Mouse (Mus musculus) heart, postnatal 10 days (tissue): ENCODE measurements around the gene Rag1. TPM values are rescaled to one million over a fixed set of nuclear protein-coding genes. Genes with fewer than 3 reads are reported as not detected.

Experiments
- DNase-seq, 2 experiments: peaks; one replicate each; pipeline ENCODE4 v3.0.0; 2021
- intact Hi-C: fragments of 180-260 bp; cut with DNase I; formaldehyde crosslinking; loops from one replicate; pipeline ENCODE4 v1.15.1; 2025
- total RNA-seq, 2 experiments: library from RNA; stranded (reverse); gene quantifications; 2 replicates each; pipeline ENCODE4 v1.2.3; 2021

Gene Rag1
- total RNA-seq = 1 to 10 TPM in 1 of 2 experiments, under 1 TPM in 1; 0.94 to 2.4 TPM

DNA sequence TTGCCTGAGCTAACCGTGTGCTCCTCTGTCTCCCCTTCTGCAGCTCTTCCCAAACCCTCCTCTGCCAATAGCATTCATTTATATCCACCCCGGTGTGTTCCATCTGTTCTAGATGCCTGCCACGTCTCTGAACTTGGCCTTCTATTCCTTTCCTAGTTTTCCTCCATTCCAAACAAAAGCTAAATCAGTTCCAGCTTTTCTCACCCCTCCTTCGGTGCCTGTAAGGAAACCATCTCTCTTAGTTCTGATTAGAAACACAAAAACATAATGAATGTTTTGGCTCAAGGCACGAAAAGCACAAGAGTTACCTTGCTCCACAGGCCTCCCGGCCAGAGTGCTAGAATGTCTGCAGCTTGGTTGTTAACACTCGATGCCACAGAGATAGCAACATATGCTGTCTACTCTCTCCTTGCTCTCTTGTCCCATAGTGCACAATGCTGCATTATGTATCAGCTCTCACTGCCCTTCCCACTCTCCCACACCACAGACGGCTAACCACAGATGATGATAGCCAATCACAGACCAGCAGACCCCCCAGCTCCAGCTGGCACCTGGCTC lies at the start of gene Rag1, which contains the start of gene B230118H07Rik:
Rag1 (minus strand) TSS at position 388 of the 558 bp plus-strand sequence.
B230118H07Rik (minus strand) TSS at position 419 of the 558 bp plus-strand sequence.
- intact Hi-C loops = no loop called here
- DNase-seq = no peak

DNA sequence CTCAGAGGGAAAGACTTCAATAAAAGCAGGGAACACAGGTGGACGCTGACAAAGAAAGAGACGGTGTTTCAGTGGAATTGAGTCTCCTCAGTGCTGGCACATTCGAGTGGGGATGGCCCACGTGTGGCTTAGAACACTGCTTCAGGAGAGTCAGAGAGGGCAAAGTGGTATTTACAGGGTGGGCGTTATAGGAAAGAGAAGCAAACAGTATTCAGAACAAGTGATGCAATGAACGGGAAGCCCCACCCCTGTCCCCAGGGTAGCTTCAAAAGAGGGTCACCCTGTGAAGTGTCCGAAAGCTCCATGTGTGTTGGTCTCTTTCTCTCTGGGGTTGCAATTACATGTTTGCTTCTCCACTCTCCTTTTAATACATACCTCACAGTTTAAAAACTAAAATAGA lies 46.3 kb upstream of the Rag1 start:
- intact Hi-C loops = loop anchor here (10.0 kb wide), 1 partner anchor 759 kb away; the partner anchor contains the start of gene Fjx1
- no peak for DNase-seq

DNA sequence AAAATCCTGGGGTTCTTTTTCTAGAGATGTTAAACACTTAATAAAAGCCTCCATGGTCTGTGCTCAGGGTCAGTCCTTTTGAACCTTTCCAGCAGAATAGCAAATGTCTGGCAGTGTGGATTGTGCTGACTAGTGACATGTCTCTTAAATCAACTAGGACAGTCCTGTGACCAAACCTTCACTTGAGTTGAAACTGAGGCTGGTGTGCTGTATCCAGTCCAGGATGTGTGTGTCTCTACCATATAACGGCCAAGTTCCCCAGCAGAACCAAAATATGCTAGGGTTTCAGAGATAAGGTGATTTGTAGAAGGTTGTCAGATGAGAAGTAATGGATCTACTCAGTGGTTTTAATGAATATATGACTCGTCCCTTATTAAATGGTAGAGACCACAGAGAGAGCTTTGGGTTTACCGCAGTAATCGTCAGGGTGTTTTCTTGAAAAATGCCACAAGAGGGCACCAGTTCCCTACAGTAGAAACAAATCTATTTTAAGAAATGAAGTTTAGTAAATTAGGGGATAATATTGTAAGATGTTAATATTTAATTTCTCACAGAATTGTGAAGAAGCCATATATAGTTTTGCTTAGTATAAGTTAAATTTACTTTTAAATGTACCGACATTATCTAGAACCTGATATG lies 44.4 kb upstream of the Rag1 start:
- peak; percentile 42 to 47 for DNase-seq
- intact Hi-C loops = loop anchor here (10.0 kb wide), 1 partner anchor 761 kb away; the partner anchor contains the start of gene Fjx1

DNA sequence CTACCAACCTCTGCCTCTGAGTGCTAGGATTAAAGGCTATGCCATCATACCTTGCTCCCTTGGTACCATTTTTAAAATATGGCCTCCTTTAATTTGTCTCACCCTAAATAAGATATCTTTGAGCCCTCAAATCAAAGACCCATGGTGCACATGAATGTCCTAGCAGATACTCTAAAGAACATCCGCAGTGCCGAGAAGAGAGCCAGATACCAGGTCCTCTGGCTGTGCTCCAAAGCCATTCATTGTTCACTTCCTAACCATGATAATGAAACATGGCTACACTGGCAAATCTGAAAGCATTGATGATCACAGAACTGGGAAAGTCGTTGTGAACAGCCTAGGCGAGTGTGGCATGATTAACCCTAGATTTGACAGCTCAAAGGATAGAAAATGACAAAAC lies 43.7 kb upstream of the Rag1 start:
- intact Hi-C loops = loop anchor here (10.0 kb wide), 1 partner anchor 762 kb away; the partner anchor contains the start of gene Fjx1
- DNase-seq = no peak

DNA sequence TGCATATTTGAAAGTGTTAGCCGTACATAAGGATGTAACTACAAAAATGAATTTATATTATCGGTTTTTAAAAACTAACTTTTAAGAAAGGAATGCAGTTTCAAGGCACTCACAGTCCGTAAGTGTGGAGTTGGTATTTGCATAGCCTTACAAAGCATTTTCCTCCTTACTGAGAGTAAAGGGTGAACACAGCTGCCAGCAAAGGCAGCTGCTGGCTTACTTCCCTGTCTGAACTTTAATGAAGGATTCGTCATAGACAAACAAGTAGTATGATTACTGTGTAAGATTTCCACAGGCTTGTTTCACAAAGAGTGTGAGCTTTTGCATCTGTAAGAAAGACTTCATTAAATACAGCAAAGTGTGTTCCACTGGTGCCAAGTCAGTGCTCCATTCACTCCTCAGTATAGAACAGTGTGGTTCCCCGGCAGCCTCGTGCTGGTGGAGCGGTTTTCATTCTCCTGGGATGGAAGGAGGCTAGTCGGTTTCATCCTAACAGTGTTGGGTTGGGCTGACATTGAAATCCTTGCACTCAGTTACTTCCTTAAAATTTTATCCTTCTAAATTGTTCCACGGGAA lies 41.0 kb upstream of the Rag1 start:
- DNase-seq = no peak
- intact Hi-C loops = loop anchor here (10.0 kb wide), 1 partner anchor 764 kb away; the partner anchor contains the start of gene Fjx1

DNA sequence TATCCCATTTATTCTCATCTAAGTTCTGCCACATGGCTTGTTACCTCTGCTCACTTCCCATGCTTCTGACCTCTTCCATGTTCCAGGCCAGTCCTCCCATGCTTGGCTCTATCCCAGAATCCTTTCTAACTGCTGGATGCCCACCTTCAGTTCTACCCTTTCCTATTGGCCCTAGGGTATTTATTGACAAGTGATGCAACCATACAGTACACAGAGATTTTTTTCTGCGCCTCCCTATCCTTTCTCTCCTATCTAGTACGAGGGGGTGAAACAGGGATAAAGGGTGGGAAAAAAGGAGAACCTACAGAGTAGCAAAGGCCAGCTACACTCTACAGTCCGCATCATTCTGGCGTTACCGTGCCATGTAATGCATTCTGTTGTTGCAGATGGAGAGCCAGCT lies 38.7 kb upstream of the Rag1 start:
- no peak for DNase-seq
- intact Hi-C loops = no loop called here

DNA sequence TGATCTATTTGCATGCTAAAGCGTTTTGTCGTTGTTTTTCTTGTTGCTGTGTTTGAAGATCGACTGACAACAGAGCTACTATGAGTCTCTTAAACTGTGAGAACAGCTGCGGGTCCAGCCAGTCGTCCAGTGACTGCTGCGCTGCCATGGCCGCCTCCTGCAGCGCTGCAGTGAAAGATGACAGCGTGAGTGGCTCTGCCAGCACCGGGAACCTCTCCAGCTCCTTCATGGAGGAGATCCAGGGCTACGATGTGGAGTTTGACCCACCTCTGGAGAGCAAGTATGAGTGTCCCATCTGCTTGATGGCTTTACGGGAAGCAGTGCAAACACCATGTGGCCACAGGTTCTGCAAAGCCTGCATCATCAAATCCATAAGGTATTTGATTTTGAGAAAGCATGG lies 35.1 kb upstream of the Rag1 start:
- intact Hi-C loops = no loop called here
- peak; percentile 26 to 43 for DNase-seq

DNA sequence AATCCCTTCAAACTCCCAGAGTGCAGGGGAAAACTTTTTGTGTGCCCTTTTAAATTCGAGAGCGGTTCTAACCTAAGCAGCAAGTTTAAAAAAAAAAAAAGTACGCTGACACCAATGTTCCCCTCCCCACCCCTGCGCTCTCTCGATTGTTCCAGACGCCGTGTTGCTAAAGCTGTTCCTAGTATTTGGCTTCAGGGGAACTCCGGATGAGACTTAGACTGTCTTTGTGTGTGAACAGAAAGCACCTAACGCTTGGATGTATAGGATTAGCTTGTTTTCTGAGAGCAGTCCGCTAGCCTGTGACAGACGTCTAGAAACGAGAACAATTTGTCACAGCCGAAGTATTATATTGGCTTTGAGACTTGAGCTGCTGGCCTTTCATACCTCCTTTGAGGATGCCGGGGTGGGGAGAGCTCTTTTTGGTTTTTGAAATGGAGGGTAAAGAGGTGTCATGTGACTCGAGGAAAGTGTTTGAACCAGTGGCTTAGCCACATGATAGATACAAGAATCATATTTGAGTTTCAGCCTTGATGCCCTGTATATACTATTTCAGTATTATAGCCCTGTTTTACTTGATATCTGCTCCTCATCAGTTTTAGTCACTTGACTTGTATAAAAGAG lies 30.0 kb upstream of the Rag1 start:
- intact Hi-C loops = no loop called here

DNA sequence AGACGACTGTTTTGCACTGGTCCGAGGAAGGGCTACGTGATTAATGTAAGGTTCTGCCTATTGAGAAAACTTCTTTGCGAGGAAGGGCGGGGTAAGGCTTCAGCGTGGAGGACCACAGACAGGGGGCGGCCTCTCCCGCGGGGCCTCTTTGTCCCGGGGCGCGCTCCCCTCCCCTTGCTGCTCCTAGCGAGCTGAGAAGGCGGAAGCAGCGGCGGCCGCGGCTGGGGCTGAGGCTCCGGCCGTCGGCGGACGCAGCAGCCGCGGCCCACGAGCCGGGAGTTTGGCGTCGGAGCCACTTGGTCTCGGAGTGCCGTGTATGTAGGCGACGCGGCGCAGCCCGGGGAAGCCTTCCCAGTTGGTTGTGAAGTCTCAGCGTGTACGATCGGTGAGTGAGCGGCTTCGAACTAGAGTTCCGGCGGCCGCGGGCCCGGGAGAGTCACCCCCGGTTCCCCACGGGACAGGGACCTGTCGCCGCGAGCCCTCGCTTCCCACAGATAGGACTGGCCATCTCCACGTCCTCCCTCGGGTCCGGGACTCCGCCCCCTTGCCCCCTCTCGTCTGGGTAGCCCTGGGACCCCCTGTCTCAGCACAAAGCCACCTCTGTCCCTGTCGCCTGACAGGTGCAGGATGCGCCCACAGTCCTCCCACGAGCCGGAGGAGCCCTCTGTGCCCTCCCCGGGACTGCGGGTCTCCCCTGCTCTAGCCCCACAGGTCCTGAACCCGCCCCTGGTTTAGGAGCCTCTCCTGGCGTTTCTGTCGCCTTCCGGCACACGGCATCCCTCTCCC lies 29.1 kb upstream of the Rag1 start, which contains the start of gene Traf6:
Traf6 (plus strand) TSS at position 194 of the 786 bp plus-strand sequence.
- intact Hi-C loops = no loop called here
- peak; percentile 90 to 92 for DNase-seq

More for the DNA sequence above, 30.0 kb upstream of the Rag1 start:
- DNase-seq = peak; percentile 7 to 15

DNA sequence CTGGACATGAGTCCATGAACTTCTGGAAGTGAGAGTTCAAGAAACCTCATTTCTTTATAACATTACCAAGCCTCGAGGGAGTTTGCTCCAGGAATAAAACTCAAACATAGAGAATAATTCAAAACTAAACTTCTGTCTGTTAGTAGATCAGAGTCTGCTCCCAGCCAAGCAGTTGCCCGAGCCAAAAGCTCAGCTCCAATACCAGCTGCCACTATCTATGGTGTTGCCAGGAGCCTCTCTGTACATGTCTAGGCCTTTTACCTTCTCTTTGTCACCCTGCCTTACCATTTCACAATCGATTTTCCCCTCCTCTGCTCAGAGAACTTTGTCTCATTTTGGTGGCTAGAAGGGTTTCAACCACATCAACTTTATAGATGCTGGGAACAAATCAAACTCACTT lies 24.2 kb upstream of the Rag1 start:
- DNase-seq = no peak
- intact Hi-C loops = no loop called here

DNA sequence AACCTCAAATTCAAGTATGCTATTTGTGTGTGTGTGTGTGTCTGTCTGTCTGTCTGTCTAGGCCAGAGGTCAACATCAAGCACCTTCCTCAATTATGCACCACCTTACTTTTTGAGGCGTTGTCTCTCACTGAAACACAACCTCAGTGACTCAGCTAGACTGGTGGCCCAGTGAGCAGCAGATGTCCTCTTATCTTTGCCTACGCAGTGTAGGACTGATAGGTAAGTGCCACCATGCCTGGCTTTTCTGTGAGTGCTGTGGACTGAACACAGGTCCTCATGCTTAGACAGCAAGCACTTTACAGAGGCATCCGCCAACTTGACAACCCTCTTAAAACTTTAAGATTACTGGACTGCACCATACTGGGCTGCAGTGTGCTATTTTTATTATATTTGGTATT lies 19.4 kb upstream of the Rag1 start:
- intact Hi-C loops = no loop called here

DNA sequence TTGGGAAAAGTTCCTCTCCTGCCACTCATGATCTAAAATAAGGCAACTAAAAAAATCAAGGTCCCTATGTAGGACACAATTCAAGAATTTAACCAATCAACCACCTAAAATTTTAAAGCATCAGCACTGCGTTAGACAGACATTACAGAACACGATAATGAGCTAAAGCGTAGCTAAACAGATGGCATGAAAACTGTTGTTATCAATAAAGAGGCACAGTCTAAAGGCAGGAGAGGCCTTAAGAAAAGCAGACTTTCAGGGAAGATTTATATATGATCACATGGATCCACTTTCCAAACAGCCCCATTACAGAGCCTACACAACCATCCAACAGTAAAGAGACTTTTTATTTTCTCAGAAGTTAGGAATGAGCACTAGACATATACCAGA lies 16.4 kb upstream of the Rag1 start:
- no peak for DNase-seq
- intact Hi-C loops = no loop called here

More for the DNA sequence above, 19.4 kb upstream of the Rag1 start:
- no peak for DNase-seq

DNA sequence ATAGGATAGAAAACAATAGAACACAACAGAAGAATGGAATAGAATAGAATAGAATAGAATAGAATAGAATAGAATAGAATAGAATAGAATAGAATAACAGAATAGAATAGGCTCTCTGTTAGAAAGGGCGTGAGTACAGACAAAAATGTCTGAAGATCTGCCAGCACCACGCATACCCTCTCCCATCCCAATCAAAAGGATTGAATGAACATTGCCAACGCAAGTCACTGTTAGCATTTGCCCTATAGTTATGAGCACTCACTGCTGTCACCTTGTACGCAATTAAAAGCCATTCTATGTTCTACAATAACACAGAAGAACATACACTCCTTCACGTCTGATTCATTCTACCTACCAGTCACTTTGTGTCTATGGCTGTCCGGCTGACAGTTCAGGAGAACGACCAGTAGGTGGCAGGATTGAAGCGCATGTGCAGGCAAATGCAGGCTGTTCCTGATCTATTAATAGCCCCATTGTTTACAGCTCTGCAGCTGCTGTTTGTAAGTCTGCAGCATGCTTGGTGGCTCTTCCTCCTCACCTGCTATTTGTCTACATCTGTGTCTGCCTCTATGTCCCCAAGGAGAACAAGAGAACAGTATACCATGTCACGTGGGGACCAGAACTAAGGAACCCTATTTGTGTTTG lies 15.9 kb upstream of the Rag1 start:
- intact Hi-C loops = no loop called here
- DNase-seq = peak; percentile 82 to 87

DNA sequence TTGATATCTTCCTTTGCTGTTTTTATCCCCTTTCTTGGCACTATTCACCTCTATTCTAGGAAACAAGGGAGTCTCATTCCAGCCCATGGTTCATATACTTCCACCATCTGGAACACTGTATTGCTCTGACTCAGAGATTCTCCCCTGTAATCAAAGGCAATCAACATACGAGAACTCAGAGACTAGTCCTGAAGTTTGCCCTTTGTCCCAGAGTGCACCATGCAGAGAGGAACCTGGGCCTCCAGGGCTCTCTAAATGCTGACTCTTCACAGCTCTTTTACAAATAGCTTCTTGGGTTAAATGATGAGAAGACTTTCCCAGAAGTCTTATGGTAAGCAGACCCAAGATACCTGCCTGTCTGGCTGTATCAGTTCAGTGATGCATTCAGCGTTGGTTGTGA lies 11.2 kb upstream of the Rag1 start:
- intact Hi-C loops = no loop called here
- no peak for DNase-seq

DNA sequence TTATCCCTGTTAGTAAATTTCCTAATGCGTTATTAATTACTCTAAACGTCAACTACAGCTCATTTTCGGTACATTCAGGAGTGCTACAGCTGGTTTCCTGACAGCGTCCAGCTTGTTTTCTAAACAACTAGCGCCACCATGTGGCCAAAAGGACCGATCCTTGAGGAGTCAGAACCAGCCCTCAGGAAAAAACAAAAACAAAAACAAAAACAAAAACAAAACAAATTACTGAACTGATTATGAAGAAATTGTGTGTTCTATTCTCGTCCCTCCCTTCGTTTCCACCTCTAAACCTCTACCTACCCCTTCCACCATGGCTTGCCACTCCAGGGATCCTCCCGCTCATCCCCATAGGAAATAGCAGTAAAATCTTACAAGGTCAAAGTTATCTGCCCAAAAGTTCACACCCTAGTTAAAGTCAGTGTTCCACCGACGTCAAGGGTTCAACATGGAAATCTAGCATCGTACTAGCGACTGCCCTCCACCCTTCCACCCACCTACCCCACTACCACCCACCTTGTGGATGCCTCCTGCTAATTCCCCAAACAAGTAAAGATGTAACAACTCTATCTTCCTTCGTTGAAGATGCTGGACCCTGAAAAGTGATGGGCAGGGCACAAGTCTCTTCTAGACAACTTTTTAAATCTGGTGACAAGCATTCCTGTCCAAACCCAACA lies 3.8 kb upstream of the Rag1 start:
- DNase-seq = peak; percentile 69 to 87

DNA sequence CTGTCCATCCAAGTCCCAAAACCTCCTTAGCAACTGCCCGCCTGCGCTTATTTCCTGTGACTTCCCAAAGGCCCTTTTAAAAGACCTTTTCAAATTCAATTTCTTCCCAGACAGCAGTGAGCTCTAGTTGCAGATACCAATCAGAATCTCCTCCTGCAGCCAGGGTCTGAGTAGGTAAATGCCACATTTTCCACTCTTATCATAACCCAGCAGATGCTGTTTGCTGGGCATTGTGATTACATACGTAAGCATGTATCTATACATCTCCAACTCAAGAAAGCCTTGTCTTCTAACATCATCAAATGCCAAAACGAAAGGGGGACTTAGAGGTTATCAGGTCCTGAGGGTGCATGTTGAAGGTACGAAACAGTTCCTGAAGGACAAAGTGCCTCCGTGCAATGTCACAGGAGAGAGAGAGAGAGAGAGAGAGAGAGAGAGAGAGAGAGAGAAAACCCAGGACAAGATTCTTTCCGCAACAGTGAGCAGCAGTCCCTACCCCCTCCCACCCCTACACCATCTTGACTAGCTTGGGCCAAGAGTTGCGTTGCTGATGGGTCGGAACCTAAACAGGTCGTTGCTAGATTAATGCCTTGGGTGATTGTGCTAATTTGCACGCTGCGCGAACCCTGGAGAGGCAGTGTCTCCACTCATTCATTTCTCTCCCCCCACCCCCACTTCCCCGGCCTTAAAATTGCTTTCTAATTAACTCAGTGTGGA lies 3.1 kb upstream of the Rag1 start:
- intact Hi-C loops = loop anchor here (2.0 kb wide), 2 partner anchors 54 to 128 kb away; no protein-coding TSS in a partner anchor
- no peak for DNase-seq

More for the DNA sequence above, 3.8 kb upstream of the Rag1 start:
- intact Hi-C loops = loop anchor here (1.0 to 2.0 kb wide), 3 partner anchors 54 to 181 kb away; no protein-coding TSS in a partner anchor

DNA sequence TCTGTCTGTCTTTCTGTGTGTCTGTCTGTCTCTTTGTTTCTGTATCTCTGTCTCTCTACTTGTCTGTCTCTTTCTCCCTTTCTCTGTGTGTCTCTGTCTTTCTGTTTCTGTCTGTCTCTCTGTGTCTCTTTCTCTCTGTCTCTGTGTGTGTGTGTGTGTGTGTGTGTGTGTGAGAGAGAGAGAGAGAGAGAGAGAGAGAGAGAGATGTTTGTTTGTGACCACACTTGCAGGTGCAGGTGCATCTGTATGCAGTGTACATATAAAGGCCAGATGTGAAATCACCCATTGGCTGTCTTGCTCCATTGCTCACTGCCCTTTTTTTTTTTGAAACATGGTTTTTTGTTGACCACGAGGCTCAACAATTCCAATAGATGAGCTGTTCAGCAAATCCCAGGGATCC lies 1.1 kb upstream of the Rag1 start:
- DNase-seq = no peak
- intact Hi-C loops = no loop called here

DNA sequence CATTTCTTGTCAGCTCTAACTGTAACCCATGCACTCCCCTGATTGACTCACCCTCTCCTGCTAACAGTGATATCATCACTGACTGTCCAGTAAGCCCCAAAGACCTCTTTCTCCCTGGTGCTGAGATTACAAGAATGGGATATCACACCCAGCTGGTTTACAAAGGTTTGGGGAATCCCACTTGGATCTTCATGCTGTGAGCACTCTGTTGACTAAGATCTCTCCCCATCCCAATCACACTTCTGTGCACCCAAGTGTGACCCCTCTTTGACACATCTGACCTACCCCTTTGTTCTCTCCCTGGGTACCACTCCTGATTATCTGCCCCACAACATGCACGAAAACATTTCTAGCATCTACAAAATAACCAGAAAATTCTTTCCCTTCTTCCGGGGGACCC lies 940 bp downstream of the Rag1 start:
- DNase-seq = no peak
- intact Hi-C loops = no loop called here

DNA sequence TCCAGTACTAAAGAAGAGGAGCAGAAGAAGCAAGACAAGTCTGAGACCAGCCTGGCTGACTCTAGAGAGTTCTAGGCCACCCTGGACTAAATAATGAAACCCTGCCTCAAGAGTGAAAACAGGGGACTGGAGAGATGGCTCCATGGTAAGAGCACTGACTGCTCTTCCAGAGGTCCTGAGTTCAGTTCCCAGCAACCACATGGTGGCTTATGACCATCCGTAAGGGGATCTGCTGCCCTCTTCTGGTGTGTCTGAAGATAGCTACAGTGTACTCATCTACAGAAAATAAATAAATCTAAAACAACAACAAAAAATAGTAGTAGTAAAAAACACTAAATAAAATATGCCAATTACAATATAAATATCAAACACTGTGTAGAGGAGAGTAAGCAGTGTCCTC lies 3.5 kb downstream of the Rag1 start:
- DNase-seq = no peak
- intact Hi-C loops = no loop called here
